Mouse (Mus musculus): ENCODE results near the gene Ano9.

Ano9 gene

GRCm38 (mm10) chr7:141099911-141100691 lies 17.5 kb downstream of the Ano9 start, which contains the start of gene Sigirr:
TSS of gene Sigirr (minus strand) at chr7:141100572.
- no peak for DNase-seq (ENCODE audit: low read depth, low spot score)

DNA sequence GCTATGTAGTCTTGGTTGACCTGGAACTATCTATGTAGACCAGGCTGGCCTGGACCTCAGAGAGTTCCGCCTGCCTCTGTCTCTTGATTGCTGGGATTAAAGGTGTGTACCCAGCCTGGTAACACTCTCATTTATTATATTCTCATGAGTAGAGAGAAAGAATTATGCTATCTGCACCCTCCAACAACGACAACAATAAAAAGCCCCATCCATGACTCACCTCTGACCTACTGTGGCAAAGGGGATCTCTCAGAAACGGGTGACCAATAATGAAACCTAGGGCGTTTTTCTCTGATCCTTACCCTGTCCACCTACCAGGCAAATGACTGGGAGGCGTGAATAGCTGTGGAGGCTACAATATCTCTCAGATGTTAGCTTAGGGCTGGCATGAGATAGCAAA lies 20.4 kb downstream of the Ano9 start:
- no peak for DNase-seq (ENCODE audit: low read depth, low spot score)

DNA sequence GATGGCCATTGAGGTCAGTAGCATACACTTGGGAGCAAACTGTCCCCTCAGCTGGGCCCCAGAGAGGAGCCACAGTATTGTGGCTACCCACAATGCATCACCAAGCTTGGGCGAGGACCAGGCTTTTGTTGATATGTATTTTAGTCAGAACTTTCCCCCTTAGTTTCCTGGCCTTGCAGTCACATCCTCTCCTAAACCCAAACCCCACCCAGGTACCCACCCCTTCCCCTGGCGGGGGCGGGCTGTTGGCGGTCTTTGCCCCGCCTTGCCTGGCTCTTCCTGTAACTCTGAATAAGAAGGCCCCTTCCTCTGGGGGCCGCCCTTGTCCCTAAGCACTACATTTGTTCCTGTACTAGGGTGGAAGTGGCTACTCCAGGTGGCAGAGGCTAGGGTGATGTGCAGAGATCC lies 21.0 kb downstream of the Ano9 start:
- DNase-seq (ENCODE audit: low read depth, low spot score), result no peak

- no peak for DNase-seq (ENCODE audit: low read depth, low spot score)
Observed at GRCm38 (mm10) chr7:141096021-141096420, 21.6 kb downstream of the Ano9 start.

GRCm38 (mm10) chr7:141094487-141095205 lies 23.0 kb downstream of the Ano9 start:
- DNase-seq (ENCODE audit: low read depth, low spot score), result no peak

GRCm38 (mm10) chr7:141093950-141094349 lies 23.7 kb downstream of the Ano9 start:
- no peak for DNase-seq (ENCODE audit: low read depth, low spot score)

DNA sequence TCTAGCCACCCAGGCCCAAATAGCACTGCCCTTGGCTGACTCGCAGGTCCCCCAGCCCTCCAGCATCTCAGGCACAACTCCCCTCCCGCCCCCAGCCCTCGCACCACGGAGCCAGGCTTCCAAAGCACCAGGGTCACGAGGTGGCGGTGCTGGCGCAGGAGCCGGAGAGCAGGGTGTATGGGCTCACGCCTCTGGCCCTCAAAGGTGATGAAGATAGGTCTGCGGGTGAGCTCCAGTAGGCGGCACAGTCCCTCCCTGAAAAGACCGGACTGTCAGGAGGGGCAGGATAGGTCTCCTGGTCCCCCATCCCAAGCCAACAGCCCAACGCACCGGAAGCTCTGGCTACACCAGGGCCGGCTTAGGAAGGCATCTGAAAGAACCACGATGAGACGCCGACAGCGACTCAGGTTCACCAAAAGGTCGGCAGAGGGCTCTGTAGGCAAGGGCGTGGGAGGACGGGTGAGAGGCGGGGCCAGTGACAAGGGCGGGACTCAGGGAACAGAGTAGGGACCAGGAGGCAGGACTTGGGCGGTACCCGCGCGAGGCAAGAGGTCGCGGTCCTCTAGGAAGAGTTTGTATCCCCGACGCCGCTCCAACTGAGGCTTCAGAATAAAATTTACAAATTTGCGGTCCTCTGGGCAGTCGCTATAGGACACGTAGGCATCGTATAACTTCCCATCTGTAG lies 25.4 kb downstream of the Ano9 start:
- peak; percentile 86 for DNase-seq (ENCODE audit: low read depth, low spot score)

DNA sequence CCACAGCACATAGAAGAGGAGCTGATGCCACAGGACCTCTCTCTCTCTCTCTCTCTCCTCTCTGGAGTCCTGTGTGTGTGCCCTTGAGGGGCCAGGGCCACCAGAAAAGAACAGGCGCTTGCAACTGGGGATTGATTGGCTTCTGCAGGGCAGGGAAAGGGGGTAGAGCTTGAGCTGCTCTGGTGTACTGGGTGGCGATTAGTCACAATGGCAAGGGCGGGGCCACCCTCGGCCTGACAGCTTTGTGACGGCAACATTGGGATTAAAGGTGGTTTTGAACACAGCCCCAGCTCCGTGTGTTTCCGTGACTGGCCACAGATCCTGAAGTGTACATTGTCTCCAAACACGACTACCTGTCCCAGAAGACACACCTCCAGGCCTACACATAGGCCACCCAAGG lies 27.4 kb downstream of the Ano9 start:
- no peak for DNase-seq (ENCODE audit: low read depth, low spot score)

DNA sequence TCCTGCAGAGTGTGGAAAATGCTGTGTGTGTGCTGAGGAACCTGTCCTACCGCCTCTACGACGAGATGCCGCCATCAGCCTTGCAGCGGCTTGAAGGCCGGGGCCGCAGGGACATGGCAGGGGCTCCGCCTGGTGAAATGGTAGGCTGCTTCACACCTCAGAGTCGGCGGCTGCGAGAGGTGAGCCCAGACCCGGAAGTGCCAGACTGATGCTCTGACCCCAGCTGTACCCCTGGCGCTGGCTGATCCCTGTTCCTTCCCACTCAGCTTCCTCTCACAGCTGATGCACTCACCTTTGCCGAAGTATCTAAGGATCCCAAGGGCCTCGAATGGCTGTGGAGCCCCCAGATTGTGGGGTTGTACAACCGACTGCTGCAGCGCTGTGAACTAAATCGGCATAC lies 29.1 kb downstream of the Ano9 start:
- no peak for DNase-seq (ENCODE audit: low read depth, low spot score)

GRCm38 (mm10) chr7:141087894-141088293 lies 29.7 kb downstream of the Ano9 start:
- no peak for DNase-seq (ENCODE audit: low read depth, low spot score)

DNA sequence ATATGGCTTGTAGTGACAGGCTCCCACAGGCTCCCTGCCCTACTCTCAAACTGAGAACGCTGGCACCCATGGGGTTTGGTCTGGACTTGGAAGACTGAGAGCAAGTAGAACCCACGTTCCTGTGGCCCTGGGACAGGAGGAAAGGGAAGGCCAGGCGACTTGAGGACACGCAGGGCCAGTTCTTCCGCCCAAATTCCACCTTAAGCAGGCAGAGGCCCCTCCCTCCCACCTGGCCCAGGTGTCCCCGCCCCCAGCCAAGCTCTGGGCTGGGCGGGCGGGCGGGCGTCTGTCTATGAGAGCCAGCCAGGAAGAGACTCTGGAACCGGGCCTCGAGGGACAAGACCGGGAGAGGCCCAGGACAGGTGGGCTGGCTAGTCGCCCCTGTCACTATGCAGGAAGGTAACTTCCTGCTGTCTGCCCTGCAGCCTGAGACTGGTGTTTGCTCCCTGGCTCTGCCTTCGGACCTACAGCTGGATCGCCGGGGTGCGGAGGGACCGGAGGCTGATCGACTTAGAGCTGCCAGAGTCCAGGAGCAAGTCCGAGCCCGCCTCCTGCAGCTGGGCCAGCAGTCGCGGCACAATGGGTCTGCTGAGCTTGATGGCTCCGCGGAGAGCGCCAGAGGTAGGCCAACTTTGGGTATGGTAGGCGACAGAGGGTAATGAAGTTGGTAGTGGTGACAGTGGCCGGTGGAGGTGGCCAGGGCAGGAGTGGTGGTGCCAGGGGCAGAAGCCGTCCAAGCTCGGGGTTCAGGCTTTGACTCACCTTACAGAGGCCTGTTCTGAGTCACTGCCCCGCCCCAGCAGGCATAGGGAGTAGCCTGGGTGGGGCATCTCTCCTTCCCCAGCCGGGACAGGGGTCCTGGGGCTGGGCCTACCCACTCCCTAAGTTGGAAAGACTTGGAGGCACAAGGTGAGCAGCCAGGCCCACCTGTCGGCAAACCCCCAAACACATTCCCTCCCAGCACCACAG lies 37.8 kb downstream of the Ano9 start:
- no peak for DNase-seq (ENCODE audit: low read depth, low spot score)

GRCm38 (mm10) chr7:141078876-141079275 lies 38.7 kb downstream of the Ano9 start:
- no peak for DNase-seq (ENCODE audit: low read depth, low spot score)

- DNase-seq (ENCODE audit: low read depth, low spot score), result no peak
Observed at GRCm38 (mm10) chr7:141077841-141078240, 39.8 kb downstream of the Ano9 start, which contains the start of gene Pkp3. TSS of gene Pkp3 (plus strand) at chr7:141078218.

DNA sequence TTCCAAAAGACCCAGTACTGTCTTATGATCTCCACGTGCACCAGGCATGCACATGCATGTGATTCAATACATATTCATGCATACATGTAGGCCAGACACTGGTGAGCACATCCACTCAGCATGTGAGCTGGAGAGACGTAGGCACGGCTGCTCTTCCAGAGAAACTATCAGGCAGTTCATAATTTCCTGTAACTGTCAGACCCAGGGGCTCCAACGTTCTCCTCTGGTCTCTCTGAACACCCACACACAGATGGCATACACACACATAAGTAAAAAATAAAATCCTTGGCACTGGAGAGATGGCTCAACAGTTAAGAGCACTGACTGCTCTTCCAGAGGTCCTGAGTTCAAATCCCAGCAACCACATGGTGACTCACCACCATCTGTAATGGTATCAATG lies 43.8 kb downstream of the Ano9 start:
- no peak for DNase-seq (ENCODE audit: low read depth, low spot score)

- DNase-seq (ENCODE audit: low read depth, low spot score), result no peak
Observed at GRCm38 (mm10) chr7:141072017-141072745, 45.4 kb downstream of the Ano9 start.

DNA sequence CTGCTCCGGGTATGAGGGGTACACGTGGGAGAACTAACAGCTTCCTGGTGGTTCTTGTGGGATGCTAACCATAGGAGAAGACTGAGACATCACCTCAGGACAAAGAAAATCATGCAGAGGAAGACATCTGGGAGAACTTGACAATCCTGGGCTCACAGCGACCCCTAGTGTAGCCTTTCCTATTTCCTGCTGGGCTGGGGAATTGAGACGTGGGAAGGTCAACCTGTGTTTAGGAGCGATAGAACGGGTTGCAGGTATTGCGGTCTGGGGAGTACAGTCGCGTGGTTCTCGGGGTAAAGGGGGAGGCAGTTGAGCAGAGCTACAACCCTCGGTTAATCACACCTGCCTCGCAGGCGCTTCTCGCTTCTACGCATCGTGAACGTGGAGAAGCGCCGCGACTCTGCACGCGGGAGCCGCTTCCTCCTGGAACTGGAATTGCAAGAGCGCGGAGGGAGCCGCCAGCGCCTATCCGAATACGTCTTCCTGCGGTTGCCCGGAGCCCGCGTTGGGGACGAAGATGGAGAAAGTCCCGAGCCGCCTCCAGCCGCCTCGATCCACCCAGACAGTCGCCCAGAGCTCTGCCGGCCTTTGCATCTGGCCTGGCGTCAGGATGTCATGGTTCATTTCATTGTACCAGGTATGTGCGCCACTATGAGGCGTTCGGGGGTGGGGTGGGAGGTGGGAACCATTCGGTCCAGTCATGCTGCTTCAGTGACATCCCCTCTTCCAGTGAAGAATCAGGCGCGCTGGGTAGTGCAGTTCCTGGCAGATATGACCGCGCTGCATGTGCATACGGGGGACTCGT lies 47.3 kb downstream of the Ano9 start:
- DNase-seq (ENCODE audit: low read depth, low spot score), result no peak

DNA sequence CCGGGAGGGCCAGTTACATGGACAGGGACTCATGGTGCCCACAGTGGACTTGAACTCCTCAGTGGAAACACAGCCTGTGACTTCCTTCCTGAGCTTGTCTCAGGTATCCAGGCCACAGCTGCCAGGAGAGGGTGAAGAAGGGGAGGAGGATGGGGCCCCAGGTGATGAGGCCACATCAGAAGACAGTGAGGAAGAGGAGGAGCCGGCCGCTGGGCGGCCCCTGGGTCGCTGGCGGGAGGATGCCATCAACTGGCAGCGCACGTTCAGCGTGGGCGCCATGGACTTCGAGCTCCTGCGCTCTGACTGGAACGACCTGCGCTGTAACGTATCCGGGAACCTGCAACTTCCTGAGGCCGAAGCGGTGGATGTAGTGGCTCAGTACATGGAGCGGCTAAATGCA lies 49.3 kb downstream of the Ano9 start:
- no peak for DNase-seq (ENCODE audit: low read depth, low spot score)

DNA sequence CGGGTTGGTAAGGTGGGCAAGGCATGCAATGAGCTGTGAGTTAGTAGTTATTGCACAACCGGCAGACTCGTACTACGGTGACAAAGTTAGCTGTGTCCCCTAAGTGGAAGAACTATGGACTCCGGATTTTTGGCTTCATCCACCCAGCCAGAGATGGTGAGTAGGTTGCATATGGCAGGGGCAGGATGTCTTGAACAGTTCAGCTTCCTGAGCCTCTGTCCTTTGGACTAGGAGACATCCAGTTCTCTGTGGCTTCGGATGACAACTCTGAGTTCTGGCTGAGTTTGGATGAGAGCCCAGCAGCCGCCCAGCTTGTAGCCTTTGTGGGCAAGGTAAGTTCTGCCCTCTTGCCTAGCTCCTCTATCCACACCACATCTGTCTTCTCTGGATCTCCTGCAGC lies 53.0 kb downstream of the Ano9 start:
- no peak for DNase-seq (ENCODE audit: low read depth, low spot score)

DNA sequence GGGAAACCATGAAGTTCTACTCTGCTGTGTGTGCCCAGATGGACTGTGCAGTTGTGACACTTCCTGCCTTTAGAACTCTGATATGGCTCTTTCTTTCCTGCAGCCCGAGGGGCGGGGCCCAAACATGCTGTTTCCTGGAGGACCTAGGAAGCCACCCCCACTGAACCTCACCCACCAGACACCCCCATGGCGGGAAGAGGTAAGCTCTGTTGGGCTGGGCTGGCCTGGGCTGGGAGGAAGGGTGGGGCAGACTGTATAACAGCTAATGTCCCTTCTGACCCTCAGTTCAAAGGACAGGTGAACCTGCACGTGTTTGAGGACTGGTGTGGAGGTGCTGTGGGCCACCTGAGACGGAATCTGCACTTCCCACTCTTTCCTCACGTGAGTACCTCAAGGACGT lies 53.4 kb downstream of the Ano9 start:
- no peak for DNase-seq (ENCODE audit: low read depth, low spot score)

GRCm38 (mm10) chr7:141063353-141063752 lies 54.3 kb downstream of the Ano9 start:
- no peak for DNase-seq (ENCODE audit: low read depth, low spot score)

All from c-Kit-negative CD71-positive TER-119-positive erythroid progenitor cells, embryonic 14.5 days (primary cell).